Mouse (Mus musculus): ENCODE data around the gene Syt15.
A peak's percentile ranks its signal among the peaks of the same experiment; 100 is the strongest.

The Syt15 gene

GRCm38 (mm10) chr14:34219295-34219694, at the start of gene Syt15:
TSS of gene Syt15 (plus strand) at chr14:34219595.
- no peak for DNase-seq (ENCODE audit: low read depth, low spot score)

- DNase-seq (ENCODE audit: low read depth, low spot score), result no peak
Observed at GRCm38 (mm10) chr14:34171107-34171506, 48.3 kb upstream of the Syt15 start.

- peak; percentile 93 for DNase-seq (ENCODE audit: low read depth, low spot score)
Observed at GRCm38 (mm10) chr14:34179351-34179750, 40.0 kb upstream of the Syt15 start.

GRCm38 (mm10) chr14:34183101-34183500, 36.3 kb upstream of the Syt15 start:
- no peak for DNase-seq (ENCODE audit: low read depth, low spot score)

- DNase-seq (ENCODE audit: low read depth, low spot score), result peak; percentile 37
Observed at GRCm38 (mm10) chr14:34188629-34189028, 30.8 kb upstream of the Syt15 start.

- DNase-seq (ENCODE audit: low read depth, low spot score), result peak; percentile 14
Observed at GRCm38 (mm10) chr14:34190361-34190760, 29.0 kb upstream of the Syt15 start.

GRCm38 (mm10) chr14:34193879-34194278, 25.5 kb upstream of the Syt15 start:
- no peak for DNase-seq (ENCODE audit: low read depth, low spot score)

- no peak for DNase-seq (ENCODE audit: low read depth, low spot score)
Observed at GRCm38 (mm10) chr14:34195466-34195865, 23.9 kb upstream of the Syt15 start.

GRCm38 (mm10) chr14:34196706-34197105, 22.7 kb upstream of the Syt15 start:
- DNase-seq (ENCODE audit: low read depth, low spot score), result no peak

- peak; percentile 61 for DNase-seq (ENCODE audit: low read depth, low spot score)
Observed at GRCm38 (mm10) chr14:34200738-34201230, 18.6 kb upstream of the Syt15 start.

- peak; percentile 47 for DNase-seq (ENCODE audit: low read depth, low spot score)
Observed at GRCm38 (mm10) chr14:34201231-34202035, 18.0 kb upstream of the Syt15 start, which contains the start of gene Gprin2. TSS of gene Gprin2 (minus strand) at chr14:34201653.

GRCm38 (mm10) chr14:34207996-34208395, 11.4 kb upstream of the Syt15 start:
- no peak for DNase-seq (ENCODE audit: low read depth, low spot score)

- peak; percentile 58 for DNase-seq (ENCODE audit: low read depth, low spot score)
Observed at GRCm38 (mm10) chr14:34208651-34209050, 10.7 kb upstream of the Syt15 start.

GRCm38 (mm10) chr14:34209080-34209479, 10.3 kb upstream of the Syt15 start:
- no peak for DNase-seq (ENCODE audit: low read depth, low spot score)

- no peak for DNase-seq (ENCODE audit: low read depth, low spot score)
Observed at GRCm38 (mm10) chr14:34209942-34210341, 9.5 kb upstream of the Syt15 start.

- DNase-seq (ENCODE audit: low read depth, low spot score), result no peak
Observed at GRCm38 (mm10) chr14:34215451-34216127, 3.8 kb upstream of the Syt15 start.

- no peak for DNase-seq (ENCODE audit: low read depth, low spot score)
Observed at GRCm38 (mm10) chr14:34219786-34220198, 397 bp downstream of the Syt15 start.

- DNase-seq (ENCODE audit: low read depth, low spot score), result no peak
Observed at GRCm38 (mm10) chr14:34220426-34220825, 1.0 kb downstream of the Syt15 start.

GRCm38 (mm10) chr14:34221416-34222077, 2.2 kb downstream of the Syt15 start:
- no peak for DNase-seq (ENCODE audit: low read depth, low spot score)

- DNase-seq (ENCODE audit: low read depth, low spot score), result no peak
Observed at GRCm38 (mm10) chr14:34223362-34223898, 4.0 kb downstream of the Syt15 start.

GRCm38 (mm10) chr14:34225986-34226385, 6.6 kb downstream of the Syt15 start:
- no peak for DNase-seq (ENCODE audit: low read depth, low spot score)

GRCm38 (mm10) chr14:34226566-34226965, 7.2 kb downstream of the Syt15 start:
- DNase-seq (ENCODE audit: low read depth, low spot score), result no peak
